Mouse (Mus musculus) gonadal fat pad, adult 2 months (tissue): ENCODE data around the gene Olfr114. TPM values are rescaled to one million over a fixed set of nuclear protein-coding genes. Genes with fewer than 3 reads are reported as not detected.

ENCODE experiments used
- DNase-seq: peaks from one replicate; pipeline ENCODE4 v3.0.0-alpha.2; 2012; ENCODE audit warnings: low read depth
- polyA plus RNA-seq: library from polyadenylated mRNA; depleted of rRNA; stranded (reverse); fragments of >200 nt; gene quantifications from 2 replicates; pipeline ENCODE4 v1.2.3, GENCODE M21; 2012; rRNA removed

Olfr114 gene
- not detected in 2 replicates for polyA plus RNA-seq

DNA sequence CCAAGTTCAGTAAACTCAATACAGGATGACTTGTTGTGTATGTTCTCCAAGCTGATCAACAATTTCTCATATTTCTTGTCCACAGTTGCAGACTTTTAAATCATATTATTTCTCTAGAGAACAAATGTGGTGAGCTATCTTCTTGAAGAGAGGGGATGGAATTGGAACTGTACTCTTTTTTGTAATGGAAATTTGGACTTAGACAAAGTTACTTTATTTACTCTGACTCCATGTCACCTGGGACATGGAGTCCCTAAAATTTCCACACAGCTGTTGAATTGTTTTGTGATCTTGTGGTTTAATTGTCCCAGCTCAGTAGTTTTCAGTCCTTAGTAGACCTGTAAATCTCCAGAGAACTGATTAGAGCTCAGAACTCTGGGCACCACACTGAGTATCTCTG, at the start of gene Olfr114:
Olfr114 (minus strand) TSS at position 101 of the 400 bp plus-strand sequence.
- no peak for DNase-seq

DNA sequence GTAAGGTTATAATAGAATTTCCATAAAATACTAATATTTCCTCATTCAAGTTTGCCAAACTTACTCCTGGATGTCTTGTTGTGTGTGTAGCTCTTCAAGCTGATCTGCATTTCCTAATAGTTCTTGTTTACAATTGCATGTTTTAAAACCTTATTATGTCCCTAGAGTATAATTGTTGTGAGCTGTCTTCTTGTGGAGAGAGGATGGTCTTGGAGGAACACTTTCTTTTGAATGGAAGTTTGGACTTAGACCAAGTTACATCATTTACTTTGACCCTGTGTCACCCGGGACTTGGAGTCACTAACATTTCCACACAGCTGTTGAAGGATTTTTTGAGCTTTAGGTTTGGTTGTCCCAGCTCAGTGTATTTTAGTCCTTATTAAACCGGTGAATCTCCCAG, 34.5 kb upstream of the Olfr114 start, which contains the start of the genes Olfr115 and Olfr116:
Olfr115 (minus strand) TSS at position 101 of the 400 bp plus-strand sequence.
Olfr116 (minus strand) TSS at position 191 of the 400 bp plus-strand sequence.
- no peak for DNase-seq

DNA sequence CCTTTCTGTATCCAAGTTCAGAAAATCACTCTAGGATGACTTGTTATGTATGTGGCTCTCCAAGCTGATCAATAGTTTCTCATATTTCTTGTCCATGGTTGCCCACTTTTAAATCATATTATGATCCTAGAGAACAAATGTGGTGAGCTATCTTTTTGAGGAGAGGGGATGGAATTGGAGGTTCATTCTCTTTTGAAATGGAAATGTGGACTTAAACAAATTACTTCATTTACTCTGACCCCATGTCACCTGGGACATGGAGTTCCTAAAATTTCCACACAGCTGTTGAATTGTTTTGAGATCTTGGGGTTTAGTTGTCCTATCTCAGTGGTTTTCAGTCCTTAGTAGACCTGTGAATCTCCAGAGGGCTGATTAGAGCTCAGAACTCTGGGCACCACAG, 15.0 kb downstream of the Olfr114 start, which contains the start of gene Olfr113:
Olfr113 (minus strand) TSS at position 101 of the 400 bp plus-strand sequence.
- no peak for DNase-seq

DNA sequence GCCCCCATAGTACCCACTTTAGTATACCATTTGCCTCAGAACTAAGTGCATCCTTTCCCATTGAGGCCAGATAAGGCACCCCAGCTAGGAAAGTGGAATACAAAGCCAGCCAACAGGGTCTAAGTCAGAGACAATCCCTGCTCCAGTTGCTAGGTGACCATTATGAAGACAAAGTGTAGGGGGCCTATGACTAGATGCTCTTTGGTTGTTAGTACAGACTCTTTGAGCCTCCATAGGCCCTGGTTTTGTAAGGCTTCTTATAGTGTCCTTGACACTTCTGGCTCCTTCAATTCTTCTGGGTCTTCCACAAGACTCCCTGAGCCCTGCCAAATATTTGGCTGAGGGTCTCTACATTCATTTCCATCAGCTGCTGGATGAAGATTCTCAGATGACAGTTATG, 23.2 kb downstream of the Olfr114 start, which contains the start of gene Olfr112:
Olfr112 (minus strand) TSS at position 101 of the 400 bp plus-strand sequence.
- DNase-seq = no peak

DNA sequence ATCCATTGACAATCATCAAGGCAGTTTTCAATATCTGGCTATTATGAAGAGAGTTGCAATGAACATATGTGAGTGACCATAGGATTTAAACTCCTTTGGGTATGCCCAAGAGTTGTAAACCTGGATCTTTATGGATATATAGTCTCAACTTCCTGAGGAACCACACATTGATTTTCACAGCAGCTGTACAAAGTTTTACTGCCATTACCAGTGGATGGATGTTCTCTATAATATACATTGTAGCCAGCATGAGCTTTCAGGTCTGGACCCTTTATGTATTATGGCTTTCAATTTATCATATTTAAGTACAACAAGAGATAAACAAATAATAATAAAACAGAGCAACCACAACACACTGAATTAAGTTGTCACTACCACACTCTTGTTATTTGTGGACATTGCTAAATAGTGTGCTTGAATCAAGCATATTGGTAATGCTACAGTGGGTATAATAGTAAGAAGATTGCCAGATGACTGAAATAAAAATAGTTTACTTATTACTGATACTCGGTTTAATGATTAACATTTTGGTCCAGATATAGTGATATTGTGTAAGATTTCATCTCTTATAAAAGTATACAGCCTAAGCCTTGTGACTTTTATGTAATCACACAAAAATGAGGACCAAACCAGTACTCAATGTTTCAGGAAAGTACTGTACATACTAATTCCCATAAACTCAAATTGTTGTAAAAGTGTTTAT, 33.5 kb downstream of the Olfr114 start:
- no peak for DNase-seq

DNA sequence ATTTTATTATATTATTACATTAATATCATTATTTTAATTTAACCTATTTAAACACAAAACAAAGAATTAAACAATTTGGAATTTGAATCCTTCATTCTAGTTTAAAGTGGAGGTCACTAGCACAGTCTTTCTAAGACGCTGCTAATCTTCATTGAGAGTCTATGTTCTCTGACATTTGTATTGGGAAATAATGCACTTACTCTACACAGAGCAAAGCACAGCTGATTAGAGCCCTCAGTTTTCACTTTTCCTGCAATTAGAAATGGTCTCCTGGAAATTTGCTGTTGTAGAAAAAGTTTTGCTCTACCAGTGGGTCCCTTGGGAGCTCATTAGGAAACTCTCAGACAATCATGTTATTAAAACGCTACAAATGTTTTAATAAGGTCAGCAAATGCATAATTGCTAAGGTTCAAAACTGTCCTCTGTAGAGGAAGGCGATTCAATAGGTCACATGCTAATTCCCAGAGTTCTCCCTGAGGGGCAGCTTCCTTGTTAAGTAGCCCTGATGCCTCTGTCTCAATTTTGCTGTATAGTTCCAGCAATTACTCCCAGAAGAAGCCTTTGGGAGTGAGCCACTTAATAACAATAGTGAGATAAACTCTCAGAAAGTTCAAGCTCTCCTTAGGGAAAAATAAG, 48.6 kb downstream of the Olfr114 start:
- no peak for DNase-seq

DNA sequence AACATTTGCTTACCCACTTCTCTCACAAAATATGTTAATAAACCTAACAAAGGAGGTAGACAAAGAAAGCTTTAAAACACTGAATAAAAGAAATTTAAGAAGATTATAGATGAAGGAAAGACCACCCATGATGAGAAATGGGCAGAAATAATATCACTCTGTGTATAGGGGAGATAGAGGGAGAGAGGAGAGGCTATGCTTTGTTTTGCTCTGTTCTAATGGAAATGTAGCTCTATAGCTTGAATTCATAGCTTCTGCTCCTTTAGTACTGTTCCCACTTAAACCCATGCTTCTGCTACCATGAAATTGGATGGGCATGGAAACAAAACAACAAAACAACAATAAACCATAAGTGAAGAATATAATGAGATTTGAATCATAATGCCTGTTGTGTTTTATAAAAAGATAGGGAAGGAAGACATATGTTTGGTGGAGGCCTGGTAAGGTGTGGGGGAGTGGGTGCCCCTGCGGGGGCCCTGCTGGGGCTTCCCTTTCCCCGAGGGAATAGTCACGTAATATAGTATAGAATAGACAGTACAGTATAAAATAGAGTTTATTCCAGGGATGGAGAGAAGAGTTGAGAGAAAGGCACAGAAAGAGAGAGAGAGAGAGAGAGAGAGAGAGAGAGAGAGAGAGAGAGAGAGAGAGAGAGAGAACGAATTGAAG, 51.0 kb downstream of the Olfr114 start:
- DNase-seq = no peak

Other genes starting within 250 kb of the Olfr114 start
- gene Olfr104-ps, start 233.2 kb downstream of the Olfr114 start, polyA plus RNA-seq = not detected in 2 replicates
- gene Olfr105-ps, start 213.7 kb downstream of the Olfr114 start, polyA plus RNA-seq = not detected in 2 replicates
- gene Olfr106-ps, start 202.3 kb downstream of the Olfr114 start, polyA plus RNA-seq = not detected in 2 replicates
- gene Olfr107, start 193.5 kb downstream of the Olfr114 start, polyA plus RNA-seq = not detected in 2 replicates
- not detected in 2 replicates for gene Olfr108, start 147.3 kb downstream of the Olfr114 start, polyA plus RNA-seq
- not detected in 2 replicates for gene Olfr109, start 133.8 kb downstream of the Olfr114 start, polyA plus RNA-seq
- gene H2-M2, start 109.2 kb downstream of the Olfr114 start, polyA plus RNA-seq = 0.09 TPM in 1 of 2 replicates, not detected in the other
- gene Olfr110, start 100.3 kb downstream of the Olfr114 start, polyA plus RNA-seq = not detected in 2 replicates
- 0.14 TPM in 1 of 2 replicates, not detected in the other for gene Olfr111, start 84.7 kb downstream of the Olfr114 start, polyA plus RNA-seq
- not detected in 2 replicates for gene Olfr112, start 23.3 kb downstream of the Olfr114 start, polyA plus RNA-seq
- not detected in 2 replicates for gene Olfr113, start 15.1 kb downstream of the Olfr114 start, polyA plus RNA-seq
- not detected in 2 replicates for gene Olfr115, start 34.4 kb upstream of the Olfr114 start, polyA plus RNA-seq
- gene Olfr116, start 34.5 kb upstream of the Olfr114 start, polyA plus RNA-seq = not detected in 2 replicates
- gene Olfr117, start 71.0 kb upstream of the Olfr114 start, polyA plus RNA-seq = not detected in 2 replicates
- not detected in 2 replicates for gene Olfr118, start 74.2 kb upstream of the Olfr114 start, polyA plus RNA-seq
- not detected in 2 replicates for gene Olfr119, start 103.8 kb upstream of the Olfr114 start, polyA plus RNA-seq
- gene Olfr120, start 129.1 kb upstream of the Olfr114 start, polyA plus RNA-seq = not detected in 2 replicates
- not detected in 2 replicates for gene Olfr121, start 156.1 kb upstream of the Olfr114 start, polyA plus RNA-seq
- gene Olfr122, start 175.9 kb upstream of the Olfr114 start, polyA plus RNA-seq = not detected in 2 replicates
- gene Olfr123, start 200.8 kb upstream of the Olfr114 start, polyA plus RNA-seq = not detected in 2 replicates
- not detected in 2 replicates for gene Olfr124, start 207.1 kb upstream of the Olfr114 start, polyA plus RNA-seq
- gene Olfr125, start 240.2 kb upstream of the Olfr114 start, polyA plus RNA-seq = not detected in 2 replicates